Mouse (Mus musculus): Measurements from ENCODE around the gene Tmprss7.

The Tmprss7 gene

DNA sequence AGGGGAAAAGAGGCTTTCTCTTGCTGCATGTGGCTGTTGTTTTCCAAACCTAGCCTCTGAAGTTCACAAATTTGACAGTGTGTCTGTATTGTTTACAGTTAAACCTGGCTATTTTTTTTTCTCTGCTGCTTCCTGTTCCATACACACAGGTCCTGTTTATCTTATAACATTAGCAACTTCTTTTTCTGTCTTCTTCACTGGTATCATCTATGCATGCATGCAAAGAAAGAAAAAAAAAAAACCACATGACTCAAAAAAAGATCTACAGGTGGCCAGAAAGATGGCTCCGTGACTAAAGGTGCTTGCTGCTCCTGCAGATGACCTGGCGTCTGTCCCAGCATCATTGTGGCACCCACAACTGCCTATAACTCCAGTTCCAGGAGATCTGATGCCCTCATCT, 68.1 kb downstream of the Tmprss7 start:
- in situ Hi-C loops (cut with MseI, MboI), result no loop called here

- in situ Hi-C loops (cut with MseI, MboI), result no loop called here
These were observed 68.7 kb downstream of the Tmprss7 start for GRCm38 (mm10) chr16:45624791-45625190.

- in situ Hi-C loops (cut with MseI, MboI), result no loop called here
These were observed 70.2 kb downstream of the Tmprss7 start for GRCm38 (mm10) chr16:45623230-45623629.

DNA sequence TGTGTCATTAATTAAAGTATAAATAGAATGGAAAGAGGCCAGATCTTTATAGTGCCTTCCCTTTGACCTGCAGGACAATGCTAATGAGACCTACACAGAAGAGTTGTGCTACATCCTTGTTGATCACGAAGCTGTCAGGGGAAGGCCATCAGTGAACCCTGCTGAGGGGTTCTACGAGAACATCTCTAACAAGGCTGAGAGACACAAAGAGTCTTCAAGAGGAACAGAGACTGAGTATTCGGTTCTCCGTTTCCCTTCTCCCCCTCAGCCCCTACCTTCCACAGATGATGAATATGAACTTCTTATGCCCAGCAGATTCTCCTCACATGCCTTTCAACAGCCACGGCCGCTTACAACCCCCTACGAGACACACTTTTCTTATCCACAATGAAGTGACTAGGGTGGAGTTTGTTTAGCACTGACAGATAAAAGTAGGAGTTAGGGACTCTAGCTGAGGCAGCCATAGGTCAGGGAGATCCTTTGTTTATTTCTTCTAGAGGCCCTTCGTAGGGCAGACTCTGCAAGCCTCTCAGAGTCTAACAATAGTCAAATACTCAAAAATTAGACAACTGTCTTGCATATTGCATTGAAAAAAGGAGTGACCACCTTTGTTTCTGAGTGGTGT, 73.6 kb downstream of the Tmprss7 start:
- in situ Hi-C loops (cut with MseI, MboI), result no loop called here

DNA sequence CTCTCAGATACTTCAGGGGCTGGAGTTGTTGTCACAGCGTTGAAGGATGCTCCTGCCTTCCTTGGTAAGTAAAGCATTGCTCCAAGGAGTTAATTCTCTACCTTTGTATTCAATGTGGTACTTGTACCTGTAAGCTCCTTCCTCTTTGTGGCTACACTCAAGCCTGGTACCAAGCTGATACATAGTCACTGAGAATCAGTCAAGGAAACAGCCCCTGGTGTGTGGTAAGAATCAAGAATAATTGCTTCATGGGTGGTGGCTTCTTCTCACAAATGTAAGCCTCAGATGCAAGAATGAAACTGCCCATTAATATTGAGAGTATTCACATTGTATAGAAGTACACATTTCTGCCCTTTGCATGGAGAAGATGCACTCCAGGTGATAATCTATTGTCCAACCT, 77.5 kb downstream of the Tmprss7 start:
- in situ Hi-C loops (cut with MseI, MboI), result no loop called here

DNA sequence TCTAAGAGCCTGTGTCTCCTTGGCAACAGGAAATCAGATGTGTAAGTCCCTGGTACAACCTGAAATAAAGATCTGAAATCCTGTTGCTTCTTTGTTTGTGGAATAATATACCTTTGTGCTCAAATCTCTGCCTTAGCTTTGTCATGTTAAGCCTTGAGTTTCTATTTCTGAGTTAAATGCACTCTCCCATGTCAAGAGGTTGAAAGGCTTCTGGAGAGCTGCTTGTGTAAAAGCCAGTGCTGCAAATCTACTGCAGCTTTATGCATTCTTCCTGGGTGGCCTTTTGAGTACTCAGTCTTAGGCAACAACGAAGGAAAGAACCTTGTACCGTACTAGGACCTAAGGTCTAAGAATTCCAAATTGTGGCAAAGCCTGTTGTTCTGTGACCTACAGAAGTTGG, 80.2 kb downstream of the Tmprss7 start:
- in situ Hi-C loops (cut with MseI, MboI), result no loop called here

DNA sequence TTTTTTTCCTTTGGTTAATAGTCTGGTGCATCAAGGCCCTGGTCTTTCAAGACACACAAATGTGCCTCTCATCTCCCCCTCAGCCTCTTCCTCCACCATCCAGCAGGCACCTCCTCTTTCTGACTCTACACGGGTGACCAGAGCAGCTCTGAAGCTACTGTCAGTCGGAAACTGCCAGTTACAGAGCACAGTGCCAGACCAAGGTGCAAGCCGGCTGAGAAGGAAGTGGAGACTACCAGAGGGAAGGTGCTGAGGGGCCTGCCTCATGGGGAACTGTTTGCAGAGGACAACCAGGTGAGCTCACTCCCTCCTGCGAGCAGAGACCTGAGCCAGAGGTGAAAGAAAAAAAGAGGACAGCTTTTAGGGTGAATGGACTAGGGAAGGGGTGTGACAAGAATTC, 83.2 kb downstream of the Tmprss7 start, which contains the start of gene Gcsam:
Gene Gcsam, plus strand, starts transcription at position 114 of the 400 bp plus-strand sequence.
- in situ Hi-C loops (cut with MseI, MboI), result no loop called here

DNA sequence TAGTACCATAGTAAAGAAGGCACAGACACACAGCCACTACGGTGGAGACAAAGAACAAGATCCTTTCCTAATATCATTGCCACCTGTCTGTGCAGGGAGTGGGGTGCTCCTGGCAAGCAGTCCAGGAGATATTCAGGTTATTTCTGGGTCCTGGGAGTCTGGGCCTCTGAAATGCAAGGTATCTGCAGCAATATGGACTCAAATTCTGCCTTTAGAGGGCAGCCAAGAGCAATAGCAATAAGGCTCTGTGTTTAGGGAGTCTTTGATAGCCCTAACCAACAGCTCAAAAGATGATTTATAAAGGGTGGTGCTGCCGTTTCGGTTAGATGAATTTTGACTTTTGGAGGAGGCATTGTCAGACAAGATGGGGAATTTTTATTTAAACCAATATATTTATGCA, 84.2 kb downstream of the Tmprss7 start:
- in situ Hi-C loops (cut with MseI, MboI), result no loop called here

DNA sequence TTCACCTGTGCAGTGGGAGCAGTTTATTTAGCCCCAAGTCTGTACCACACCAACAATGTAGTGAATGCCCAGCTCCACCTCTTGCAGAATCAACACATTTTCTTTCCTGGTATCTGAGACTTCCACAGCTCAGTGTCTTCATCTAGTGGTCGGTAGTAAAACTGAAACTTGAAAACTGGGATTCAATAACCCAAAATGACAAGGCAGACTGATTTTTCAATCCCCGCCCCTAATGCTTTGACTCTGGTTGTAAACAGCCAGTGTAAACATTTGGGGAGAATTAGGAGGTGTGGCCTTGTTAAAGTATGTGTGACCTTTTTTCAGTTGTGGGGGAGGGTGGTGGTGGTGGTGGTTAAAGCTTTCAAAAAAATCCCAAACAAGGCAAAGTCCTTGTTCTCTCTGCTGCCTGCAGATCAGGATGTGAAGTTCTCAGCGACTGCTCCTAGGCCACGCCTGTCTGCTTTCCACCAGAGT, 84.9 kb downstream of the Tmprss7 start:
- in situ Hi-C loops (cut with MseI, MboI), result no loop called here
